Mouse (Mus musculus) MEL (cell line): ENCODE measurements around the gene Rassf10. TPM values are rescaled to one million over a fixed set of nuclear protein-coding genes. Genes with fewer than 3 reads are reported as not detected.

Source experiments
- DNase-seq: peaks from one replicate; pipeline ENCODE4 v3.0.0; 2011; ENCODE audit warnings: low read depth, low spot score
- H3K27ac ChIP-seq: 2 replicates; pipeline ENCODE4 v1.5.1; 2012; ENCODE audit warnings: low read depth, mild to moderate bottlenecking, control low read depth, low read length, moderate library complexity; ENCODE audit not compliant: control insufficient read depth
- H3K27me3 ChIP-seq, 2 experiments: fragments of 150-350 bp in 1 of 2; sonication (generic) in 1 of 2; 2 replicates each; pipeline ENCODE4 v1.6.1; 2012; ENCODE audit warnings: low read length in 2 of 2, mild to moderate bottlenecking in 2 of 2, improper control_type of control experiment in 1 of 2, moderate library complexity in 1 of 2; ENCODE audit not compliant: insufficient read depth in 2 of 2, control insufficient read depth in 1 of 2
- H3K36me3 ChIP-seq, 2 experiments: 2 replicates each; pipeline ENCODE4 v1.6.1; 2012 to 2014; ENCODE audit warnings: low read length in 2 of 2, improper control_type of control experiment in 1 of 2, inconsistent platforms in 1 of 2, mild to moderate bottlenecking in 1 of 2; ENCODE audit not compliant: insufficient read depth in 2 of 2, control insufficient read depth in 1 of 2
- H3K4me1 ChIP-seq, 2 experiments: fragments of 150-350 bp in 1 of 2; sonication (generic) in 1 of 2; 2 replicates each; pipeline ENCODE4 v1.6.1; 2012; ENCODE audit warnings: low read length in 2 of 2, improper control_type of control experiment in 1 of 2, mild to moderate bottlenecking in 1 of 2; ENCODE audit not compliant: insufficient read depth in 2 of 2, control insufficient read depth in 1 of 2
- H3K4me3 ChIP-seq, 2 experiments: fragments of 150-350 bp in 1 of 2; sonication (generic) in 1 of 2; 2 replicates each; pipeline ENCODE4 v1.5.1; 2012; ENCODE audit warnings: low read depth in 2 of 2, low read length in 2 of 2, mild to moderate bottlenecking in 2 of 2, moderate library complexity in 2 of 2, control low read depth in 1 of 2, improper control_type of control experiment in 1 of 2; ENCODE audit not compliant: control insufficient read depth in 1 of 2, insufficient read depth in 1 of 2
- H3K79me2 ChIP-seq: 2 replicates; pipeline ENCODE4 v1.6.1; 2012; ENCODE audit warnings: mild to moderate bottlenecking, low read length, moderate library complexity; ENCODE audit not compliant: control insufficient read depth, poor library complexity, insufficient read depth
- H3K9ac ChIP-seq: 2 replicates; pipeline ENCODE4 v1.6.1; 2012; ENCODE audit warnings: low read depth, mild to moderate bottlenecking, control low read depth, low read length, moderate library complexity; ENCODE audit not compliant: control insufficient read depth, poor library complexity, severe bottlenecking
- H3K9me3 ChIP-seq: fragments of 150-350 bp; sonication (generic); replicated peaks from 2 replicates; pipeline ENCODE4 v1.6.1; 2012; ENCODE audit warnings: mild to moderate bottlenecking, low read length, improper control_type of control experiment, moderate library complexity; ENCODE audit not compliant: insufficient read depth
- CHD1 ChIP-seq: IDR thresholded peaks from 2 replicates; pipeline ENCODE4 v1.6.1; 2012; ENCODE audit warnings: low read depth, mild to moderate bottlenecking, inconsistent platforms, low read length, improper control_type of control experiment
- E2F4 ChIP-seq: IDR thresholded peaks from 2 replicates; pipeline ENCODE4 v1.6.1; 2011; ENCODE audit warnings: low read depth, low read length, improper control_type of control experiment, borderline replicate concordance
- ELF1 ChIP-seq: IDR thresholded peaks from 2 replicates; pipeline ENCODE4 v1.6.1; 2014; ENCODE audit warnings: low read depth, mild to moderate bottlenecking, inconsistent platforms, low read length, improper control_type of control experiment, moderate library complexity
- EP300 ChIP-seq, 2 experiments: IDR thresholded peaks; 2 replicates each; pipeline ENCODE4 v1.6.1; 2011; ENCODE audit warnings: improper control_type of control experiment in 2 of 2, low read length in 2 of 2, low read depth in 1 of 2, mild to moderate bottlenecking in 1 of 2
- HCFC1 ChIP-seq: IDR thresholded peaks from 2 replicates; pipeline ENCODE4 v1.6.1; 2012; ENCODE audit warnings: low read depth, mild to moderate bottlenecking, inconsistent platforms, low read length, improper control_type of control experiment, moderate library complexity
- KAT2A ChIP-seq: conservative IDR thresholded peaks from 2 replicates; pipeline ENCODE4 v1.6.1; 2012; ENCODE audit warnings: low read depth, low read length, improper control_type of control experiment, inconsistent platforms
- MAFK ChIP-seq: IDR thresholded peaks from 2 replicates; pipeline ENCODE4 v1.6.1; 2011; ENCODE audit warnings: low read depth, mild to moderate bottlenecking, low read length, improper control_type of control experiment, borderline replicate concordance
- MXI1 ChIP-seq: IDR thresholded peaks from 2 replicates; pipeline ENCODE4 v1.6.1; 2011; ENCODE audit warnings: mild to moderate bottlenecking, low read depth, low read length, improper control_type of control experiment
- MYB ChIP-seq: IDR thresholded peaks from 2 replicates; pipeline ENCODE4 v1.6.1; 2011; ENCODE audit warnings: mild to moderate bottlenecking, low read depth, low read length, improper control_type of control experiment
- NELFE ChIP-seq: IDR thresholded peaks from 2 replicates; pipeline ENCODE4 v1.6.1; 2011; ENCODE audit warnings: low read depth, low read length, improper control_type of control experiment
- POLR2AphosphoS2 ChIP-seq: IDR thresholded peaks from 2 replicates; pipeline ENCODE4 v1.6.1; 2011; ENCODE audit warnings: low read length, improper control_type of control experiment
- POLR2AphosphoS5 ChIP-seq: IDR thresholded peaks from 2 replicates; pipeline ENCODE4 v1.6.1; 2012; ENCODE audit warnings: low read depth, borderline replicate concordance, mild to moderate bottlenecking, inconsistent platforms, low read length, moderate library complexity, mixed read lengths
- SIN3A ChIP-seq: IDR thresholded peaks from 2 replicates; pipeline ENCODE4 v1.6.1; 2012; ENCODE audit warnings: low read length, improper control_type of control experiment, inconsistent platforms
- SMC3 ChIP-seq: IDR thresholded peaks from 2 replicates; pipeline ENCODE4 v1.6.1; 2011; ENCODE audit warnings: low read depth, low read length, improper control_type of control experiment
- TAL1 ChIP-seq: IDR thresholded peaks from 2 replicates; pipeline ENCODE4 v1.6.1; 2012; ENCODE audit warnings: mild to moderate bottlenecking, inconsistent platforms, low read length, moderate library complexity, mixed read lengths
- TBP ChIP-seq: IDR thresholded peaks from 2 replicates; pipeline ENCODE4 v1.8.0; 2011; ENCODE audit warnings: low read depth, low read length, improper control_type of control experiment
- TCF12 ChIP-seq: IDR thresholded peaks from 2 replicates; pipeline ENCODE4 v1.6.1; 2014; ENCODE audit warnings: low read depth, mild to moderate bottlenecking, inconsistent platforms, low read length, improper control_type of control experiment, moderate library complexity
- USF1 ChIP-seq: IDR thresholded peaks from 2 replicates; pipeline ENCODE4 v1.6.1; 2014; ENCODE audit warnings: low read depth, mild to moderate bottlenecking, inconsistent platforms, low read length, improper control_type of control experiment, moderate library complexity
- USF2 ChIP-seq, 2 experiments: IDR thresholded peaks; 2 replicates each; pipeline ENCODE4 v1.6.1; 2011 to 2012; ENCODE audit warnings: improper control_type of control experiment in 2 of 2, low read length in 2 of 2, borderline replicate concordance in 1 of 2, inconsistent platforms in 1 of 2, low read depth in 1 of 2, mild to moderate bottlenecking in 1 of 2; ENCODE audit not compliant: insufficient read depth in 1 of 2
- ZKSCAN1 ChIP-seq: IDR thresholded peaks from 2 replicates; pipeline ENCODE4 v1.6.1; 2012; ENCODE audit warnings: low read depth, mild to moderate bottlenecking, inconsistent platforms, low read length, improper control_type of control experiment, moderate library complexity
- ZMIZ1 ChIP-seq: IDR thresholded peaks from 2 replicates; pipeline ENCODE4 v1.6.1; 2012; ENCODE audit warnings: low read depth, mild to moderate bottlenecking, inconsistent platforms, low read length, improper control_type of control experiment, moderate library complexity
- ZNF384 ChIP-seq: IDR thresholded peaks from 2 replicates; pipeline ENCODE4 v1.6.1; 2012; ENCODE audit warnings: low read depth, mild to moderate bottlenecking, inconsistent platforms, low read length, improper control_type of control experiment
- polyA plus RNA-seq, 2 experiments: library from polyadenylated mRNA; stranded (reverse) in 1 of 2; unstranded in 1 of 2; fragments of >175 nt in 1 of 2; fragments of >200 nt in 1 of 2; gene quantifications; 2 replicates each; pipeline versions ENCODE4 v1.2.1 to v1.2.4; 2012; ENCODE audit warnings: low replicate concordance in 2 of 2, low read depth in 1 of 2; ENCODE audit not compliant: insufficient read length in 2 of 2, insufficient read depth in 1 of 2, missing spikeins in 1 of 2
- total RNA-seq: library from RNA; depleted of rRNA; stranded (reverse); fragments of 300-350 nt; gene quantifications from 2 replicates; pipeline ENCODE4 v1.2.3, GENCODE M21; 2012

Rassf10 gene
- total and polyA plus RNA-seq, 3 experiments, result not detected

GRCm38 (mm10) chr7:112984704-112985577 is 31.2 kb downstream of the Rassf10 start:
- H3K36me3 ChIP-seq, result no peaks in the 10 kb centered on the region
- no peaks in the 10 kb centered on the region for H3K79me2 ChIP-seq
- H3K27me3 ChIP-seq, result no peaks in the 10 kb centered on the region
- H3K4me1 ChIP-seq, result no peaks in the 10 kb centered on the region
- TF ChIP-seq ELF1 (no peak), USF1 (no peak), TAL1 (no peak), ZNF384 (no peak), SMC3 (no peak), TCF12 (no peak), EP300 (IDR thresholded peaks at IDR 0.05; ENCODE audit: low read depth in 1 of 2, low read length in 2 of 2) (no peak), POLR2AphosphoS2 (no peak), MYB (no peak), MAFK (no peak), USF2 (IDR thresholded peaks at IDR 0.05; ENCODE audit: borderline replicate concordance in 1 of 2, insufficient read depth in 1 of 2, low read depth in 1 of 2, low read length in 2 of 2) (no peak)
- H3K9me3 ChIP-seq, result no peaks in the 10 kb centered on the region
- H3K4me3 ChIP-seq, result no peak overlapping the region
- H3K27ac ChIP-seq, result no peak overlapping the region
- no peak for DNase-seq
- no peak overlapping the region for H3K9ac ChIP-seq

GRCm38 (mm10) chr7:112985578-112985949 is 31.8 kb downstream of the Rassf10 start:
- no peaks in the 10 kb centered on the region for H3K4me1 ChIP-seq
- H3K27ac ChIP-seq, result no peak overlapping the region
- H3K27me3 ChIP-seq, result no peaks in the 10 kb centered on the region
- no peaks in the 10 kb centered on the region for H3K9me3 ChIP-seq
- H3K36me3 ChIP-seq, result no peaks in the 10 kb centered on the region
- no peak for DNase-seq
- no peak overlapping the region for H3K4me3 ChIP-seq
- no peaks in the 10 kb centered on the region for H3K79me2 ChIP-seq
- H3K9ac ChIP-seq, result no peak overlapping the region
- TF ChIP-seq USF1 (no peak), E2F4 (no peak), MXI1 (no peak), ZMIZ1 (no peak), TAL1 (no peak), KAT2A (no peak), EP300 (IDR thresholded peaks at IDR 0.05; ENCODE audit: low read depth in 1 of 2, low read length in 2 of 2) (no peak), TCF12 (no peak), NELFE (no peak), POLR2AphosphoS2 (no peak), POLR2AphosphoS5 (no peak), MAFK (no peak), ZNF384 (no peak), SIN3A (no peak), TBP (no peak), ZKSCAN1 (no peak), CHD1 (no peak), ELF1 (no peak), HCFC1 (no peak)
